Mouse (Mus musculus) MEL (cell line): ENCODE results near the gene Lrtm2. TPM values are rescaled to one million over a fixed set of nuclear protein-coding genes. Genes with fewer than 3 reads are reported as not detected.

Experiments
- DNase-seq: peaks from one replicate; pipeline ENCODE4 v3.0.0; 2011; ENCODE audit warnings: low read depth, low spot score
- H3K27ac ChIP-seq: 2 replicates; pipeline ENCODE4 v1.5.1; 2012; ENCODE audit warnings: low read depth, mild to moderate bottlenecking, control low read depth, low read length, moderate library complexity; ENCODE audit not compliant: control insufficient read depth
- H3K27me3 ChIP-seq, 2 experiments: fragments of 150-350 bp in 1 of 2; sonication (generic) in 1 of 2; 2 replicates each; pipeline ENCODE4 v1.6.1; 2012; ENCODE audit warnings: low read length in 2 of 2, mild to moderate bottlenecking in 2 of 2, improper control_type of control experiment in 1 of 2, moderate library complexity in 1 of 2; ENCODE audit not compliant: insufficient read depth in 2 of 2, control insufficient read depth in 1 of 2
- H3K36me3 ChIP-seq, 2 experiments: 2 replicates each; pipeline ENCODE4 v1.6.1; 2012 to 2014; ENCODE audit warnings: low read length in 2 of 2, improper control_type of control experiment in 1 of 2, inconsistent platforms in 1 of 2, mild to moderate bottlenecking in 1 of 2; ENCODE audit not compliant: insufficient read depth in 2 of 2, control insufficient read depth in 1 of 2
- H3K4me1 ChIP-seq, 2 experiments: fragments of 150-350 bp in 1 of 2; sonication (generic) in 1 of 2; 2 replicates each; pipeline ENCODE4 v1.6.1; 2012; ENCODE audit warnings: low read length in 2 of 2, improper control_type of control experiment in 1 of 2, mild to moderate bottlenecking in 1 of 2; ENCODE audit not compliant: insufficient read depth in 2 of 2, control insufficient read depth in 1 of 2
- H3K4me3 ChIP-seq, 2 experiments: fragments of 150-350 bp in 1 of 2; sonication (generic) in 1 of 2; 2 replicates each; pipeline ENCODE4 v1.5.1; 2012; ENCODE audit warnings: low read depth in 2 of 2, low read length in 2 of 2, mild to moderate bottlenecking in 2 of 2, moderate library complexity in 2 of 2, control low read depth in 1 of 2, improper control_type of control experiment in 1 of 2; ENCODE audit not compliant: control insufficient read depth in 1 of 2, insufficient read depth in 1 of 2
- H3K79me2 ChIP-seq: 2 replicates; pipeline ENCODE4 v1.6.1; 2012; ENCODE audit warnings: mild to moderate bottlenecking, low read length, moderate library complexity; ENCODE audit not compliant: control insufficient read depth, poor library complexity, insufficient read depth
- H3K9ac ChIP-seq: 2 replicates; pipeline ENCODE4 v1.6.1; 2012; ENCODE audit warnings: low read depth, mild to moderate bottlenecking, control low read depth, low read length, moderate library complexity; ENCODE audit not compliant: control insufficient read depth, poor library complexity, severe bottlenecking
- H3K9me3 ChIP-seq: fragments of 150-350 bp; sonication (generic); replicated peaks from 2 replicates; pipeline ENCODE4 v1.6.1; 2012; ENCODE audit warnings: mild to moderate bottlenecking, low read length, improper control_type of control experiment, moderate library complexity; ENCODE audit not compliant: insufficient read depth
- CTCF ChIP-seq, 3 experiments: IDR thresholded peaks in 2 of 3; conservative IDR thresholded peaks in 1 of 3; 2 replicates each; pipeline ENCODE4 v1.5.1; 2011 to 2012; ENCODE audit warnings: low read length in 3 of 3, low read depth in 2 of 3, mild to moderate bottlenecking in 2 of 3, improper control_type of control experiment in 1 of 3, inconsistent platforms in 1 of 3, mixed read lengths in 1 of 3, moderate library complexity in 1 of 3; ENCODE audit not compliant: control insufficient read depth in 1 of 3, insufficient read depth in 1 of 3, poor library complexity in 1 of 3, severe bottlenecking in 1 of 3
- E2F4 ChIP-seq: IDR thresholded peaks from 2 replicates; pipeline ENCODE4 v1.6.1; 2011; ENCODE audit warnings: low read depth, low read length, improper control_type of control experiment, borderline replicate concordance
- EP300 ChIP-seq, 2 experiments: IDR thresholded peaks; 2 replicates each; pipeline ENCODE4 v1.6.1; 2011; ENCODE audit warnings: improper control_type of control experiment in 2 of 2, low read length in 2 of 2, low read depth in 1 of 2, mild to moderate bottlenecking in 1 of 2
- ETS1 ChIP-seq: IDR thresholded peaks from 2 replicates; pipeline ENCODE4 v1.6.1; 2012; ENCODE audit warnings: low read depth, mild to moderate bottlenecking, inconsistent platforms, low read length, improper control_type of control experiment, moderate library complexity
- GABPA ChIP-seq: IDR thresholded peaks from 2 replicates; pipeline ENCODE4 v1.6.1; 2012; ENCODE audit warnings: low read depth, mild to moderate bottlenecking, inconsistent platforms, low read length, improper control_type of control experiment, moderate library complexity
- GATA1 ChIP-seq: IDR thresholded peaks from 2 replicates; pipeline ENCODE4 v1.6.1; 2011; ENCODE audit warnings: low read depth, low read length, improper control_type of control experiment
- MAFK ChIP-seq: IDR thresholded peaks from 2 replicates; pipeline ENCODE4 v1.6.1; 2011; ENCODE audit warnings: low read depth, mild to moderate bottlenecking, low read length, improper control_type of control experiment, borderline replicate concordance
- MAX ChIP-seq: IDR thresholded peaks from 2 replicates; pipeline ENCODE4 v1.6.1; 2011; ENCODE audit warnings: low read length, improper control_type of control experiment
- MYB ChIP-seq: IDR thresholded peaks from 2 replicates; pipeline ENCODE4 v1.6.1; 2011; ENCODE audit warnings: mild to moderate bottlenecking, low read depth, low read length, improper control_type of control experiment
- NELFE ChIP-seq: IDR thresholded peaks from 2 replicates; pipeline ENCODE4 v1.6.1; 2011; ENCODE audit warnings: low read depth, low read length, improper control_type of control experiment
- POLR2A ChIP-seq, 2 experiments: IDR thresholded peaks; 2 replicates each; pipeline ENCODE4 v1.6.1; 2011 to 2012; ENCODE audit warnings: low read length in 2 of 2, mild to moderate bottlenecking in 2 of 2, control low read depth in 1 of 2, improper control_type of control experiment in 1 of 2, low read depth in 1 of 2, moderate library complexity in 1 of 2; ENCODE audit not compliant: control insufficient read depth in 1 of 2, insufficient read depth in 1 of 2, poor library complexity in 1 of 2
- RCOR1 ChIP-seq: IDR thresholded peaks from 2 replicates; pipeline ENCODE4 v1.6.1; 2012; ENCODE audit warnings: low read depth, mild to moderate bottlenecking, inconsistent platforms, low read length, improper control_type of control experiment
- SMC3 ChIP-seq: IDR thresholded peaks from 2 replicates; pipeline ENCODE4 v1.6.1; 2011; ENCODE audit warnings: low read depth, low read length, improper control_type of control experiment
- TAL1 ChIP-seq: IDR thresholded peaks from 2 replicates; pipeline ENCODE4 v1.6.1; 2012; ENCODE audit warnings: mild to moderate bottlenecking, inconsistent platforms, low read length, moderate library complexity, mixed read lengths
- TBP ChIP-seq: IDR thresholded peaks from 2 replicates; pipeline ENCODE4 v1.8.0; 2011; ENCODE audit warnings: low read depth, low read length, improper control_type of control experiment
- USF1 ChIP-seq: IDR thresholded peaks from 2 replicates; pipeline ENCODE4 v1.6.1; 2014; ENCODE audit warnings: low read depth, mild to moderate bottlenecking, inconsistent platforms, low read length, improper control_type of control experiment, moderate library complexity
- ZKSCAN1 ChIP-seq: IDR thresholded peaks from 2 replicates; pipeline ENCODE4 v1.6.1; 2012; ENCODE audit warnings: low read depth, mild to moderate bottlenecking, inconsistent platforms, low read length, improper control_type of control experiment, moderate library complexity
- polyA plus RNA-seq, 2 experiments: library from polyadenylated mRNA; stranded (reverse) in 1 of 2; unstranded in 1 of 2; fragments of >175 nt in 1 of 2; fragments of >200 nt in 1 of 2; gene quantifications; 2 replicates each; pipeline versions ENCODE4 v1.2.1 to v1.2.4; 2012; ENCODE audit warnings: low replicate concordance in 2 of 2, low read depth in 1 of 2; ENCODE audit not compliant: insufficient read length in 2 of 2, insufficient read depth in 1 of 2, missing spikeins in 1 of 2
- total RNA-seq: library from RNA; depleted of rRNA; stranded (reverse); fragments of 300-350 nt; gene quantifications from 2 replicates; pipeline ENCODE4 v1.2.3, GENCODE M21; 2012

Lrtm2 gene
- total and polyA plus RNA-seq, 3 experiments: not detected

DNA sequence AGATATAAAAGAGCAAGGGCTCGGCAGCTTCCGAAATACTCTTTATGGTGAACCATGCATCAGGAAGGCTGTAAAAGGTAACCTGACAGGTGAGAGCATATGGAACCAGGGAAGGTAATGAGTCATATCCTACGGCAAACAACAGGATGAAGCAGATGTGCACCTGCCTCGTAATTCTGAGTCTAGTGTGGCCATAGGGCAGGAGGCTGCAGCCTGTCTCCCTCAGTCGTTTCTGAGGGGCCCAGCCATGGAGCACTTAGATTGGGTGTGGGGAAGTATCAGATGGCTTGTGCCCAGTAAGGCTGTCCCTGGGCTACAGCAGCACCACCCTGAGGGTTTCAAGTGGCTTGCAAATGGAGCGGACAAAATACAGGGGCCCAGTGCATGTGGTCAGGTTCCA lies 21.9 kb upstream of the Lrtm2 start:
- Histone ChIP-seq H3K79me2 (no peaks in the 10 kb centered on the region), H3K4me3 (no peak overlapping the region), H3K9me3 (no peaks in the 10 kb centered on the region), H3K9ac (no peak overlapping the region), H3K27ac (no peak overlapping the region), H3K4me1 (no peaks in the 10 kb centered on the region), H3K27me3 (no peaks in the 10 kb centered on the region), H3K36me3 (peaks cover 0 to 4% of the 10 kb centered on the region in 2 experiments; a peak in 2 of 4 replicates)
- no peak for DNase-seq
- TF ChIP-seq CTCF (IDR thresholded peaks at IDR 0.05 in 2 of 3, conservative IDR thresholded peaks at IDR 0.05 in 1 of 3; ENCODE audit: control insufficient read depth in 1 of 3, insufficient read depth in 1 of 3, low read depth in 2 of 3, low read length in 3 of 3, poor library complexity in 1 of 3, severe bottlenecking in 1 of 3): no peak
- no peak for TF ChIP-seq MAX
- TF ChIP-seq E2F4: no peak
- TF ChIP-seq GABPA: no peak
- TF ChIP-seq TBP: no peak
- TF ChIP-seq GATA1: no peak
- no peak for TF ChIP-seq ZKSCAN1
- no peak for TF ChIP-seq USF1
- TF ChIP-seq MYB: no peak
- TF ChIP-seq MAFK: no peak
- no peak for TF ChIP-seq TAL1
- no peak for TF ChIP-seq NELFE
- TF ChIP-seq ETS1: no peak
- TF ChIP-seq POLR2A (IDR thresholded peaks at IDR 0.05; ENCODE audit: control insufficient read depth in 1 of 2, insufficient read depth in 1 of 2, low read depth in 1 of 2, low read length in 2 of 2, poor library complexity in 1 of 2): no peak

DNA sequence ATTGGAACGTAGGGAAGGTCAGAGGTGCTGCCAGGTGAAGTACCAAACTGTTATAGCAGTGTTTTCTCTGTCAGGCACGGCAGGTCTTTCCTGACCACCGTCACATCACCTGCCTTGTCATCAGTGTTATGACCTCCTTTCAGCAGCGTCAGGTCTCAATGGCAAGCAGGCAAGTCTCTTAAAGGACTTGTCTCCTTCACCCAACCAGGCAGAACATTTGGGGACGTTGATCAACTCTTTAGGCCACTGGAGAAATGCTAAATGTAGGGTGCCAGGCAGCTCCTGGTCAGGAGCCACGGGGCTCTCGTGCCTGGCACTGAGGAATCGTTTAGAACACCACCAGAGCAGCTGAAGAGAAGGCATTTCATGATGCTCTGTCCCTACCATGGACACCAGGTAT lies 21.1 kb upstream of the Lrtm2 start:
- H3K4me3 ChIP-seq: no peak overlapping the region
- no peak for DNase-seq
- no peak for TF ChIP-seq SMC3
- TF ChIP-seq, all 39 proteins: peak for 0
- Histone ChIP-seq H3K36me3 (peaks cover 0 to 2% of the 10 kb centered on the region in 2 experiments; a peak in 1 of 4 replicates), H3K4me1 (no peaks in the 10 kb centered on the region), H3K9ac (no peak overlapping the region), H3K27me3 (no peaks in the 10 kb centered on the region), H3K79me2 (no peaks in the 10 kb centered on the region), H3K9me3 (no peaks in the 10 kb centered on the region), H3K27ac (no peak overlapping the region)

DNA sequence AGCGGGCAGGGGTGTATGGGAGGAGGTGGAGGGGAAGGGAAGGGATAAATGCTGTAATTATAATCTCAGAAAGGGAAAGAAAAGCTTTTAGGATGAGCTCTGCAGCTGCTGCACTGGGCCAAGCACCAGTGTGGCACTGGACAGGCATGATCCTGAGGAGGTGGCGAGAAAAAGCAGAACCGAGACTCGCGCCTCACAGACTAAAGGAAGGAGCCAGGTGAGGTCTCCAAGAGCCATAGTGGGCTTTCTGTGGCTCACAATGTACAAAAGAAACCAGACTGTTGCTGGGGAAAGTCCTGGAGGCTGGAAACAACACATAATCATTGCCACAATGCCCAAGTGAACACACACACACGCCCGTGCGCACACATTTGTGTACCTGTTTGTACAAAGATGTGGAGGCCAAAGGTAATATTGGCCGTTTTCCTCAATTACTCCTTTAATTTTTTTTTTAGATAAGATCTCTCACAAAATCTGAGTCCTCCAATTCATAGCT lies 20.2 kb upstream of the Lrtm2 start:
- Histone ChIP-seq H3K4me1 (no peaks in the 10 kb centered on the region), H3K79me2 (no peaks in the 10 kb centered on the region), H3K27ac (no peak overlapping the region), H3K27me3 (no peaks in the 10 kb centered on the region), H3K9ac (no peak overlapping the region), H3K36me3 (no peaks in the 10 kb centered on the region; a peak in 1 of 4 replicates), H3K9me3 (no peaks in the 10 kb centered on the region), H3K4me3 (no peak overlapping the region)
- TF ChIP-seq EP300 (IDR thresholded peaks at IDR 0.05; ENCODE audit: low read depth in 1 of 2, low read length in 2 of 2): no peak
- TF ChIP-seq MAX: no peak
- no peak for TF ChIP-seq RCOR1
- no peak for DNase-seq
